Comparison of ENCODE assay signal across 12 mouse cellular contexts in genomic region chr15:63532337-63533055, GRCm38 (mm10).
DNase-seq lines count a peak whose midpoint lies in the region; ATAC-seq and TF ChIP-seq lines count a peak whose summit lies in the region.
"Had no signal": no experiment of that assay in that cellular context is flagged by ENCODE, and none has a peak within 500 bp of the region (broad histone marks: within the 10 kb centered on the region; RNA-seq: fewer than 3 reads in every experiment).

No protein-coding gene starts in this region.

- ATAC-seq in forebrain, embryonic 16.5 days: peak; percentile 96
- ATAC-seq in neural tube, embryonic 12.5 days (ENCODE audit: low FRiP score, low read depth): peak; percentile 86
- no peak for ATAC-seq in inflammation-experienced regulatory T-cells, adult 6 months

- no peaks in the 10 kb centered on the region for H3K9me3 ChIP-seq in forebrain, embryonic 16.5 days (ENCODE audit: control insufficient read depth, low read length)
- H3K9me3 ChIP-seq in neural tube, embryonic 12.5 days: no peaks in the 10 kb centered on the region
- H3K9me3 ChIP-seq: G1E; limb, embryonic 12.5 days had no signal

- peak overlapping the region; percentile 49 for H3K27ac ChIP-seq in forebrain, embryonic 16.5 days (ENCODE audit: low read length)
- no peak overlapping the region for H3K27ac ChIP-seq in neural tube, embryonic 12.5 days
- H3K27ac ChIP-seq: limb, embryonic 12.5 days had no signal

- H3K9ac ChIP-seq in forebrain, embryonic 16.5 days (replicated peaks; ENCODE audit: low read depth, low read length): no peak overlapping the region
- H3K9ac ChIP-seq in neural tube, embryonic 12.5 days: no peak overlapping the region
- H3K9ac ChIP-seq: limb, embryonic 12.5 days had no signal

- peak; percentile 96 for DNase-seq in brain, embryonic 14.5 days (ENCODE audit: low read depth)
- DNase-seq in layer of hippocampus, postnatal 14 days (ENCODE audit: low spot score in 2 of 2): peak; percentile 62 to 78
- DNase-seq in thymus, adult 18-20 months: no peak
- no peak for DNase-seq in adrenal gland, postnatal 25 days
- no peak for DNase-seq in lung, postnatal 25 days (ENCODE audit: low spot score)
- DNase-seq: cerebellum, adult 9-10 months had no signal

- WGBS in forebrain, embryonic 16.5 days: 5% methylated on average over 12 of the region's 12 CpGs
- WGBS in neural tube, embryonic 12.5 days: 23% methylated on average over 12 of the region's 12 CpGs

- no peaks in the 10 kb centered on the region for H3K36me3 ChIP-seq in forebrain, embryonic 16.5 days (ENCODE audit: control insufficient read depth, insufficient read depth)
- H3K36me3 ChIP-seq in neural tube, embryonic 12.5 days: no peaks in the 10 kb centered on the region
- H3K36me3 ChIP-seq: G1E; limb, embryonic 12.5 days had no signal

- peak overlapping the region; percentile 38 for H3K4me2 ChIP-seq in forebrain, embryonic 16.5 days (ENCODE audit: low read length)
- peak overlapping the region; percentile 42 for H3K4me2 ChIP-seq in neural tube, embryonic 12.5 days (replicated peaks)
- H3K4me2 ChIP-seq: limb, embryonic 12.5 days had no signal

- no peak for TF ChIP-seq CTCF in brain, embryonic 14.5 days (IDR thresholded peaks at IDR 0.05; ENCODE audit: borderline replicate concordance, extremely low read depth, insufficient read depth, insufficient read length)

- no peak for TF ChIP-seq POLR2A in brain, embryonic 14.5 days (IDR thresholded peaks at IDR 0.05; ENCODE audit: borderline replicate concordance, extremely low read depth, insufficient read depth, insufficient read length, poor library complexity, severe bottlenecking)

- H3K4me1 ChIP-seq in forebrain, embryonic 16.5 days (replicated peaks; ENCODE audit: control insufficient read depth, insufficient read depth, low read length): peaks cover 13% of the 10 kb centered on the region
- H3K4me1 ChIP-seq in neural tube, embryonic 12.5 days: no peaks in the 10 kb centered on the region; the same call in 1 of the 2 replicates
- H3K4me1 ChIP-seq: limb, embryonic 12.5 days had no signal

- H3K4me3 ChIP-seq in forebrain, embryonic 16.5 days (replicated peaks; ENCODE audit: low read length): peak overlapping the region; percentile 10; the same call in 1 of the 2 replicates
- H3K4me3 ChIP-seq in neural tube, embryonic 12.5 days: no peak overlapping the region
- H3K4me3 ChIP-seq: limb, embryonic 12.5 days; myocyte had no signal

- H3K27me3 ChIP-seq in forebrain, embryonic 16.5 days (replicated peaks; ENCODE audit: control insufficient read depth, insufficient read depth, low read length): no peaks in the 10 kb centered on the region
- H3K27me3 ChIP-seq in neural tube, embryonic 12.5 days (replicated peaks): 0 out of 2 replicates have a peak, but pooled peaks cover 3% of the 10 kb centered on the region
- H3K27me3 ChIP-seq: limb, embryonic 12.5 days had no signal

Comparison
In these comparisons a context has a peak if more than half of its experiments do, and no peak if none do; other contexts are left out.
1. DNase-seq: peak in brain, embryonic 14.5 days (single experiment) and layer of hippocampus, postnatal 14 days (2 of 2); none in thymus, adult 18-20 months (0 of 2), adrenal gland, postnatal 25 days (single experiment) and lung, postnatal 25 days (single experiment).